Comparison of ENCODE assay signal across 21 mouse cellular contexts in genomic region chr8:107669608-107670007, GRCm38 (mm10).
DNase-seq lines count a peak whose midpoint lies in the region.
"Had no signal": no experiment of that assay in that cellular context is flagged by ENCODE, and none has a peak within 500 bp of the region (broad histone marks: within the 10 kb centered on the region; RNA-seq: fewer than 3 reads in every experiment).

No protein-coding gene starts in this region.

- no peaks in the 10 kb centered on the region for H3K36me3 ChIP-seq in heart, embryonic 10.5 days
- H3K36me3 ChIP-seq: G1E; heart, embryonic 13.5 days; hindbrain, embryonic 12.5 days; hindbrain, embryonic 15.5 days had no signal

- H3K9me3 ChIP-seq in heart, embryonic 10.5 days = no peaks in the 10 kb centered on the region
- H3K9me3 ChIP-seq: heart, embryonic 13.5 days; hindbrain, embryonic 12.5 days; hindbrain, embryonic 15.5 days had no signal

- 85% methylated on average over 5 of the region's 5 CpGs for WGBS in heart, embryonic 10.5 days

- intact Hi-C loops in heart, postnatal 36 days (cut with DNase I) = no loop called here

- no peak overlapping the region for H3K27ac ChIP-seq in heart, embryonic 10.5 days
- H3K27ac ChIP-seq: heart, embryonic 13.5 days; hindbrain, embryonic 12.5 days; hindbrain, embryonic 15.5 days had no signal

- H3K27me3 ChIP-seq in heart, embryonic 10.5 days (ENCODE audit: insufficient read depth, poor library complexity, severe bottlenecking) = no peaks in the 10 kb centered on the region
- H3K27me3 ChIP-seq: heart, embryonic 13.5 days; hindbrain, embryonic 12.5 days; hindbrain, embryonic 15.5 days had no signal

- DNase-seq in heart, embryonic 10.5 days (ENCODE audit: low spot score) = peak; percentile 27
- no peak for DNase-seq in heart, postnatal 36 days
- DNase-seq in ES-CJ7 (ENCODE audit: low read depth, low spot score) = peak; percentile 50
- peak; percentile 77 for DNase-seq in ZHBTc4 (ENCODE audit: low read depth, low spot score)
- no peak for DNase-seq in kidney, adult 11 months
- DNase-seq in adrenal gland, postnatal 10 days = no peak
- DNase-seq: adrenal gland, adult 8-10 months; adrenal gland, postnatal 36 days; B cell, adult 2 months; cerebellum, adult 18-20 months; cerebellum, adult 9-10 months; cerebellum, postnatal 14 days; forebrain, postnatal 0 days; gastrocnemius, postnatal 10 days; gastrocnemius, postnatal 36 days; heart, postnatal 14 days; kidney, adult 8-10 months had no signal

- H3K4me1 ChIP-seq in heart, embryonic 10.5 days = no peaks in the 10 kb centered on the region
- H3K4me1 ChIP-seq: heart, embryonic 13.5 days had no signal

- no peak overlapping the region for H3K4me3 ChIP-seq in heart, embryonic 10.5 days
- H3K4me3 ChIP-seq: heart, embryonic 13.5 days; hindbrain, embryonic 12.5 days; hindbrain, embryonic 15.5 days had no signal

Comparison
In these comparisons a context has a peak if more than half of its experiments do, and no peak if none do; other contexts are left out.
1. DNase-seq: peak in heart, embryonic 10.5 days (single experiment), ES-CJ7 (single experiment) and ZHBTc4 (single experiment); none in heart, postnatal 36 days (0 of 2), kidney, adult 11 months (single experiment) and adrenal gland, postnatal 10 days (single experiment).